Mouse (Mus musculus): ENCODE data around the gene Larp6.

Gene Larp6

GRCm38 (mm10) chr9:60712771-60713541, at the start of gene Larp6:
TSS of gene Larp6 (plus strand) at chr9:60712989.
- in situ Hi-C loops (cut with MboI) = no loop called here

- in situ Hi-C loops (cut with MboI) = no loop called here
Observed at GRCm38 (mm10) chr9:60664385-60664784, 48.4 kb upstream of the Larp6 start.

GRCm38 (mm10) chr9:60664866-60665265, 47.9 kb upstream of the Larp6 start:
- in situ Hi-C loops (cut with MboI) = no loop called here

GRCm38 (mm10) chr9:60665535-60665934, 47.3 kb upstream of the Larp6 start:
- in situ Hi-C loops (cut with MboI) = no loop called here

GRCm38 (mm10) chr9:60668886-60669285, 43.9 kb upstream of the Larp6 start:
- in situ Hi-C loops (cut with MboI) = no loop called here

- in situ Hi-C loops (cut with MboI) = no loop called here
Observed at GRCm38 (mm10) chr9:60672568-60672967, 40.2 kb upstream of the Larp6 start.

GRCm38 (mm10) chr9:60674780-60675179, 38.0 kb upstream of the Larp6 start:
- in situ Hi-C loops (cut with MboI) = no loop called here

- in situ Hi-C loops (cut with MboI) = no loop called here
Observed at GRCm38 (mm10) chr9:60676429-60676828, 36.4 kb upstream of the Larp6 start.

- in situ Hi-C loops (cut with MboI) = no loop called here
Observed at GRCm38 (mm10) chr9:60678913-60679312, 33.9 kb upstream of the Larp6 start.

- in situ Hi-C loops (cut with MboI) = no loop called here
Observed at GRCm38 (mm10) chr9:60681005-60681404, 31.8 kb upstream of the Larp6 start.

- in situ Hi-C loops (cut with MboI) = no loop called here
Observed at GRCm38 (mm10) chr9:60682753-60683152, 30.0 kb upstream of the Larp6 start.

GRCm38 (mm10) chr9:60687415-60687814, 25.4 kb upstream of the Larp6 start:
- in situ Hi-C loops (cut with MboI) = no loop called here

GRCm38 (mm10) chr9:60687891-60688324, 24.9 kb upstream of the Larp6 start, which contains the start of gene Lrrc49:
TSS of gene Lrrc49 (minus strand) at chr9:60688158.
- in situ Hi-C loops (cut with MboI) = no loop called here

- in situ Hi-C loops (cut with MboI) = no loop called here
Observed at GRCm38 (mm10) chr9:60692624-60693023, 20.2 kb upstream of the Larp6 start.

- in situ Hi-C loops (cut with MboI) = no loop called here
Observed at GRCm38 (mm10) chr9:60693986-60694385, 18.8 kb upstream of the Larp6 start.

GRCm38 (mm10) chr9:60696271-60696985, 16.4 kb upstream of the Larp6 start:
- in situ Hi-C loops (cut with MboI) = no loop called here

- in situ Hi-C loops (cut with MboI) = no loop called here
Observed at GRCm38 (mm10) chr9:60699581-60700231, 13.1 kb upstream of the Larp6 start.

- in situ Hi-C loops (cut with MboI) = no loop called here
Observed at GRCm38 (mm10) chr9:60707594-60707993, 5.2 kb upstream of the Larp6 start.

- in situ Hi-C loops (cut with MboI) = no loop called here
Observed at GRCm38 (mm10) chr9:60708606-60709005, 4.2 kb upstream of the Larp6 start.

GRCm38 (mm10) chr9:60709721-60710120, 3.1 kb upstream of the Larp6 start:
- in situ Hi-C loops (cut with MboI) = no loop called here

- in situ Hi-C loops (cut with MboI) = no loop called here
Observed at GRCm38 (mm10) chr9:60712011-60712410, 778 bp upstream of the Larp6 start.

GRCm38 (mm10) chr9:60713616-60714015, 827 bp downstream of the Larp6 start:
- in situ Hi-C loops (cut with MboI) = no loop called here

- in situ Hi-C loops (cut with MboI) = no loop called here
Observed at GRCm38 (mm10) chr9:60714191-60714590, 1.4 kb downstream of the Larp6 start.
